12 mouse cellular contexts compared by ENCODE assay signal in genomic region chr8:11452974-11453373, GRCm38 (mm10). TPM values are rescaled to one million over a fixed set of nuclear protein-coding genes. Genes with fewer than 3 reads are reported as not detected.
DNase-seq lines count a peak whose midpoint lies in the region; ATAC-seq and TF ChIP-seq lines count a peak whose summit lies in the region.
"Had no signal": no experiment of that assay in that cellular context is flagged by ENCODE, and none has a peak within 500 bp of the region (broad histone marks: within the 10 kb centered on the region; RNA-seq: fewer than 3 reads in every experiment).

No protein-coding gene starts in this region.

- no peak for DNase-seq in liver, adult 2 months (ENCODE audit: extremely low read depth, low read depth, low spot score)
- no peak for DNase-seq in liver
- DNase-seq in cerebellum, adult 11-12 months, result no peak
- DNase-seq in left cerebral cortex, adult 18-20 months (ENCODE audit: low spot score in 2 of 2), result no peak
- DNase-seq: cerebellum, adult 8-10 months; gastrocnemius, postnatal 14 days; kidney, adult 2 months; liver, embryonic 13.5 days had no signal

- no peak for TF ChIP-seq POLR2A in liver, adult 2 months (IDR thresholded peaks at IDR 0.05; ENCODE audit: extremely low read depth, insufficient read depth, low read length)
- TF ChIP-seq POLR2A in bone marrow, adult 2 months (IDR thresholded peaks at IDR 0.05; ENCODE audit: borderline replicate concordance, control insufficient read depth, low read depth, low read length), result no peak

- H3K27me3 ChIP-seq in liver, adult 2 months (ENCODE audit: control insufficient read depth, insufficient read depth, low read length), result no peaks in the 10 kb centered on the region
- H3K27me3 ChIP-seq in embryonic facial prominence, embryonic 15.5 days, result no peaks in the 10 kb centered on the region; the same call in 1 of the 2 replicates
- no peaks in the 10 kb centered on the region for H3K27me3 ChIP-seq in midbrain, embryonic 13.5 days
- no peaks in the 10 kb centered on the region for H3K27me3 ChIP-seq in kidney, embryonic 14.5 days (ENCODE audit: control insufficient read depth, insufficient read depth, low read length)

- H3K4me3 ChIP-seq in liver, adult 2 months (ENCODE audit: insufficient read depth, low read depth, low read length), result no peak overlapping the region
- H3K4me3 ChIP-seq in bone marrow, adult 2 months (replicated peaks; ENCODE audit: control insufficient read depth, low read depth, low read length), result no peak overlapping the region
- H3K4me3 ChIP-seq in embryonic facial prominence, embryonic 15.5 days (replicated peaks), result no peak overlapping the region
- H3K4me3 ChIP-seq in midbrain, embryonic 13.5 days (replicated peaks), result no peak overlapping the region
- H3K4me3 ChIP-seq in kidney, embryonic 14.5 days (ENCODE audit: low read length), result no peak overlapping the region
- H3K4me3 ChIP-seq: liver, embryonic 13.5 days had no signal

- WGBS in liver, adult 2 months, result 82% methylated on average over 4 of the region's 4 CpGs
- 4% methylated on average over 4 of the region's 4 CpGs for WGBS in bone marrow, adult 2 months
- 27% methylated on average over 4 of the region's 4 CpGs for WGBS in embryonic facial prominence, embryonic 15.5 days
- WGBS in midbrain, embryonic 13.5 days, result 7% methylated on average over 4 of the region's 4 CpGs
- WGBS in kidney, embryonic 14.5 days, result 56% methylated on average over 4 of the region's 4 CpGs

- peaks cover 13% of the 10 kb centered on the region for H3K4me1 ChIP-seq in liver, adult 2 months (ENCODE audit: control insufficient read depth, insufficient read depth, low read length)
- H3K4me1 ChIP-seq in bone marrow, adult 2 months (ENCODE audit: control insufficient read depth, insufficient read depth, low read length), result peaks cover 10% of the 10 kb centered on the region
- peaks cover 7% of the 10 kb centered on the region; the same call in 1 of the 2 replicates for H3K4me1 ChIP-seq in embryonic facial prominence, embryonic 15.5 days
- peaks cover 24% of the 10 kb centered on the region for H3K4me1 ChIP-seq in midbrain, embryonic 13.5 days (replicated peaks)
- H3K4me1 ChIP-seq in kidney, embryonic 14.5 days (ENCODE audit: control insufficient read depth, insufficient read depth, low read length), result peaks cover 17% of the 10 kb centered on the region

- H3K27ac ChIP-seq in liver, adult 2 months (replicated peaks; ENCODE audit: insufficient read depth, low read depth, low read length), result 0 out of 2 replicates have a peak overlapping the region, but pooled peaks have one; percentile 25
- peak overlapping the region; percentile 84 for H3K27ac ChIP-seq in bone marrow, adult 2 months (ENCODE audit: control insufficient read depth, insufficient read depth, low read depth, low read length, poor library complexity)
- H3K27ac ChIP-seq in embryonic facial prominence, embryonic 15.5 days (replicated peaks), result 0 out of 2 replicates have a peak overlapping the region, but pooled peaks have one; percentile 18
- no peak overlapping the region for H3K27ac ChIP-seq in midbrain, embryonic 13.5 days
- no peak overlapping the region for H3K27ac ChIP-seq in kidney, embryonic 14.5 days (ENCODE audit: low read depth, low read length)
- H3K27ac ChIP-seq: liver, embryonic 13.5 days had no signal

- H3K9me3 ChIP-seq in embryonic facial prominence, embryonic 15.5 days (replicated peaks), result no peaks in the 10 kb centered on the region
- no peaks in the 10 kb centered on the region for H3K9me3 ChIP-seq in midbrain, embryonic 13.5 days
- no peaks in the 10 kb centered on the region for H3K9me3 ChIP-seq in kidney, embryonic 14.5 days (ENCODE audit: control insufficient read depth, low read length)
- H3K9me3 ChIP-seq: liver, embryonic 13.5 days had no signal

- H3K36me3 ChIP-seq in liver, adult 2 months (ENCODE audit: control insufficient read depth, insufficient read depth, low read length), result peaks cover 6% of the 10 kb centered on the region; the same call in 1 of the 2 replicates
- H3K36me3 ChIP-seq in embryonic facial prominence, embryonic 15.5 days, result 0 out of 2 replicates have a peak, but pooled peaks cover 8% of the 10 kb centered on the region
- H3K36me3 ChIP-seq in midbrain, embryonic 13.5 days, result no peaks in the 10 kb centered on the region
- H3K36me3 ChIP-seq in kidney, embryonic 14.5 days (ENCODE audit: control insufficient read depth, insufficient read depth, low read length), result peaks cover 13% of the 10 kb centered on the region
- H3K36me3 ChIP-seq: liver, embryonic 13.5 days had no signal

- TF ChIP-seq CTCF in liver, adult 2 months (IDR thresholded peaks at IDR 0.05; ENCODE audit: low read depth, low read length), result no peak
- TF ChIP-seq CTCF in bone marrow, adult 2 months (IDR thresholded peaks at IDR 0.05; ENCODE audit: control insufficient read depth, insufficient read depth, low read length), result no peak

- H3K9ac ChIP-seq in liver, adult 2 months (ENCODE audit: low read depth, low read length), result no peak overlapping the region
- H3K9ac ChIP-seq in embryonic facial prominence, embryonic 15.5 days, result no peak overlapping the region
- no peak overlapping the region for H3K9ac ChIP-seq in midbrain, embryonic 13.5 days (replicated peaks)
- no peak overlapping the region for H3K9ac ChIP-seq in kidney, embryonic 14.5 days (ENCODE audit: low read depth, low read length)
- H3K9ac ChIP-seq: liver, embryonic 13.5 days had no signal

- no peak overlapping the region for H3K4me2 ChIP-seq in embryonic facial prominence, embryonic 15.5 days (replicated peaks)
- no peak overlapping the region for H3K4me2 ChIP-seq in midbrain, embryonic 13.5 days (replicated peaks)
- H3K4me2 ChIP-seq in kidney, embryonic 14.5 days (replicated peaks; ENCODE audit: low read depth, low read length), result no peak overlapping the region
- H3K4me2 ChIP-seq: liver, embryonic 13.5 days had no signal

- no peak for ATAC-seq in embryonic facial prominence, embryonic 15.5 days (ENCODE audit: insufficient number of reproducible peaks, low FRiP score, low TSS enrichment, low read depth)
- peak; percentile 40; the same call in 1 of the 2 replicates for ATAC-seq in midbrain, embryonic 13.5 days
- ATAC-seq in kidney, embryonic 14.5 days (ENCODE audit: low FRiP score, low TSS enrichment), result no peak

- H3K79me2 ChIP-seq in liver, adult 2 months (ENCODE audit: control insufficient read depth, insufficient read depth, low read length), result peaks cover 11% of the 10 kb centered on the region; the same call in 1 of the 2 replicates

RNA-seq across cellular contexts. Expression of gene Rab20, which starts 25.5 kb away (rescaled TPM):
- total RNA-seq in liver, adult 2 months (2014; rRNA removed), result 15.9 and 19.7 TPM in 2 replicates
- polyA plus RNA-seq in liver, adult 2 months (2012; rRNA removed), result 21.2 and 23.0 TPM in 2 replicates
- 3.3 and 6.2 TPM in 2 replicates for polyA plus RNA-seq in bone marrow, adult 2 months (2011; ENCODE audit: insufficient read depth, insufficient read length, low replicate concordance, missing spikeins)
- 2.0 and 2.1 TPM in 2 replicates for polyA plus RNA-seq in embryonic facial prominence, embryonic 15.5 days (2015; fragmentation: Nextera tagmentation; extraction: Ambion mirVana)
- polyA plus RNA-seq in midbrain, embryonic 13.5 days (2015; fragmentation: Nextera tagmentation; extraction: Ambion mirVana), result 0.28 and 0.36 TPM in 2 replicates
- total RNA-seq in left cerebral cortex, adult 18-20 months (2021), result under 1 TPM; 0.40 to 0.44 TPM
- polyA plus RNA-seq in kidney, embryonic 14.5 days (2014; fragmentation: Nextera tagmentation; extraction: Ambion mirVana), result 19.5 TPM in 2 replicates

RNA-seq across cellular contexts. Expression of gene Naxd, which starts 44.3 kb away (rescaled TPM):
- total RNA-seq in liver, adult 2 months (2014; rRNA removed), result 84.7 and 94.8 TPM in 2 replicates
- polyA plus RNA-seq in liver, adult 2 months (2012; rRNA removed), result 110 and 112 TPM in 2 replicates
- polyA plus RNA-seq in bone marrow, adult 2 months (2011; ENCODE audit: insufficient read depth, insufficient read length, low replicate concordance, missing spikeins), result 32.5 and 74.0 TPM in 2 replicates
- 120 and 132 TPM in 2 replicates for polyA plus RNA-seq in embryonic facial prominence, embryonic 15.5 days (2015; fragmentation: Nextera tagmentation; extraction: Ambion mirVana)
- polyA plus RNA-seq in midbrain, embryonic 13.5 days (2015; fragmentation: Nextera tagmentation; extraction: Ambion mirVana), result 151 and 158 TPM in 2 replicates
- total RNA-seq in left cerebral cortex, adult 18-20 months (2021), result 10 to 100 TPM; 54.2 to 55.2 TPM
- 116 TPM in 2 replicates for polyA plus RNA-seq in kidney, embryonic 14.5 days (2014; fragmentation: Nextera tagmentation; extraction: Ambion mirVana)

Comparison
In these comparisons a context has a peak if more than half of its experiments do, and no peak if none do; other contexts are left out.
1. H3K27ac ChIP-seq: peak in liver, adult 2 months (single experiment), bone marrow, adult 2 months (single experiment) and embryonic facial prominence, embryonic 15.5 days (single experiment); none in midbrain, embryonic 13.5 days (single experiment) and kidney, embryonic 14.5 days (single experiment).